Mouse (Mus musculus): ENCODE data around the gene Erlin1.

The Erlin1 gene

GRCm38 (mm10) chr19:43998802-43999527 lies 70.6 kb downstream of the Erlin1 start:
- DNase-seq (ENCODE audit: low read depth): no peak

GRCm38 (mm10) chr19:43998101-43998500 lies 71.5 kb downstream of the Erlin1 start:
- DNase-seq (ENCODE audit: low read depth): no peak

GRCm38 (mm10) chr19:43995427-43995826 lies 74.2 kb downstream of the Erlin1 start:
- DNase-seq (ENCODE audit: low read depth): no peak

GRCm38 (mm10) chr19:43992464-43992863 lies 77.1 kb downstream of the Erlin1 start:
- DNase-seq (ENCODE audit: low read depth): no peak

GRCm38 (mm10) chr19:43990362-43990761 lies 79.2 kb downstream of the Erlin1 start:
- DNase-seq (ENCODE audit: low read depth): no peak

GRCm38 (mm10) chr19:43986069-43986794 lies 83.4 kb downstream of the Erlin1 start, which contains the start of gene Cpn1:
Gene Cpn1, minus strand, starts transcription at chr19:43986556.
- no peak for DNase-seq (ENCODE audit: low read depth)
